Mouse (Mus musculus) lung, postnatal 0 days (tissue): Measurements from ENCODE around the gene Gm17324.

ENCODE experiments used
- CTCF ChIP-seq: IDR thresholded peaks from 2 replicates; pipeline ENCODE4 v1.5.1; 2016; ENCODE audit warnings: antibody characterized with exemption, mild to moderate bottlenecking
- EP300 ChIP-seq: IDR thresholded peaks from 2 replicates; pipeline ENCODE4 v1.6.1; 2016; ENCODE audit warnings: antibody characterized with exemption, mild to moderate bottlenecking, control low read depth

DNA sequence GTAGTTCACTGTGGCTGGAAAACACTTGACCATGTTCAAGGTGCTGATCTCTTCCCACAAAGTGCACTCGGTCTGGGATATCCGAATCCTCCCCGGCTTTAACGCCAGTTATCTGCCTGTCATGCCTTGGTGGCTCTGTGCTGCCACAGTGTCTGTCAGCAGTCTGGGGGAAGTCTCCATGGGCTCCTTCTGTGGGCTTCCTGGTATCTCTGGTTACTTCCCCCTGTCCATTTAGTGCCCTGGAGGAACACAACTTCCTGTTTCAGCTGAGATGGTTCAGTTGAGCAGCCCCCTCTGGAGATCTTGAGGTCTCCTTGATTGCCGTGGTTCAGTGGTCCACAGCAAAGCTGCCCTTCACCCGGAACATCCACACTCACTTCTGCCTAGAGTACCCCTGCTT lies 20.4 kb downstream of the Gm17324 start:
- TF ChIP-seq CTCF (no peak), EP300 (no peak)
